Mouse (Mus musculus) ES-CJ7 (cell line): ENCODE data around the gene Cd244a.

Experiments used
- DNase-seq: peaks from one replicate; pipeline ENCODE4 v3.0.0; 2011; ENCODE audit warnings: low read depth, low spot score

Cd244a gene

GRCm38 (mm10) chr1:171577168-171577567, 18.2 kb downstream of the Cd244a start:
- DNase-seq = no peak

- DNase-seq = no peak
Measured at GRCm38 (mm10) chr1:171584584-171584983, 25.6 kb downstream of the Cd244a start.

DNA sequence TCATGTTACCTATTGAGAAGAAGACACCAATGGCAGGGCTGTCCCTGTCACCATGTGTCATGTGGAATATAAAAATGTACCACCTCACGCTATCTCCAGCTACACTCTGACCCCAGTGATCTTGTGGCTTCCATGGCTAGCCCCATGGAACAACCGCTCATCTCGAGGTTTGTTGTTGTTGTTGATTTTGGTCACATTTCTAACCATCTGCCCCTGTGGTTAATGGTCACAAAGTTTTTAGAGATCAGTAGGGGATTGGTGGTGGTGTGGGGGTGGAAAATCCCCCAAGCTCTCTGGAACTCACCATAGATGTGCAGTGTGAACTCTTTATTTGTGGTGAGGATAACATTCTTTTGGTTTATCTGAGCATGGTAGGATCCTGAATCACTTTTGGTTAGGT, 45.7 kb downstream of the Cd244a start:
- DNase-seq = no peak

GRCm38 (mm10) chr1:171606656-171607055, 47.7 kb downstream of the Cd244a start:
- DNase-seq = no peak

- DNase-seq = no peak
Measured at GRCm38 (mm10) chr1:171607176-171607575, 48.2 kb downstream of the Cd244a start, which contains the start of gene Ly9. TSS of gene Ly9 (minus strand) at chr1:171607410.

DNA sequence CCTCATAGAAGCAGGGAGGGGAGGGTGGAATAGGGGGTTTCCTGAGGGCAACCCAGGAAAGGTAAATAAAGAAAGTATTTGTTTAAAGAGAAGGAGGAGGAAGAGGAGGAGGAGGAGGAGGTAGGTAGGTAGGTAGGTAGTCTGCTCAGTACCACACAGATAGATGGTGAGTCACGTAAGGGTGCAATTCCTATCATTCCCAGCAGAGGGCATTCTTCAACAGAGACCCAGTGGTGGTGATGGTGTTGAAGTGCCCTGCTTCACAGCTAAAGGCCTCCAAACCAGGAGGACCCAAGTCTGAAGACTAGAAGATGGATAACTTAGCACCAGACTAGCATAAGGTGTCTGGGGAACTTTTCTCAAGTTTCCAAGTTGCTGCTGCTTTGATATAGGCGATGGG, 51.0 kb downstream of the Cd244a start:
- DNase-seq = peak; percentile 67

- peak; percentile 56 for DNase-seq
Measured at GRCm38 (mm10) chr1:171610781-171611180, 51.8 kb downstream of the Cd244a start.

- peak; percentile 30 for DNase-seq
Measured at GRCm38 (mm10) chr1:171613962-171614361, 55.0 kb downstream of the Cd244a start.

DNA sequence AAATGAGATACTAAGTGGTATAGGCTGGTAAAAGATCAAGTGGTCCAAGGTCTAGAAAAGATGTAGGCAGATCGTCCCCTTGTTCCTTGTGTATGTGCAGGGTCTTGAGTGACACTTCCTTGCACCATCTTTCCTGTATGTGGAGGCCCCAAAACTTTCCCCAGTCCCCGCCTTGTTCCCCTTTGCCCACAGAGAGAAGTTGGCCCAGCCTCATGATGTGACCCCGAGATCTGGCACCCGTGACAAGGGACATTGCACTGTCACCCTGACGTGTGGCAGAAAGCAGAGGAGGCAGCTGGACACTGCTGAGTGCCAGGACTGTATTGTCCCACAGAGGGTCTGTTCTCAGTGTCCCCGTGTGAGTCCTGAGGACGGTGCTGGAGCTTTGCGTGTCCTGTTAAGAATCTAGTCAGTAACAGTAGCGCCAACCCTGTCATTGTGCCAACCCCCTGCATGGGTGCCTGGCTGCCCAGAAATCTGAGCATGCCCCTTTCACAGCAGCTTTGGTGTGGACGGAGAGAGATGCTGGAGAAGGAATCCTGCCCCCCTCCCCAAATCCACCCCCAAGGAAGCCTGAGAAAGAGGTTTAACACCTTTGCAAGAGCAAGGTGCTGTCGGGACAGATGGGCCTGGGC, 58.0 kb downstream of the Cd244a start:
- DNase-seq = no peak

DNA sequence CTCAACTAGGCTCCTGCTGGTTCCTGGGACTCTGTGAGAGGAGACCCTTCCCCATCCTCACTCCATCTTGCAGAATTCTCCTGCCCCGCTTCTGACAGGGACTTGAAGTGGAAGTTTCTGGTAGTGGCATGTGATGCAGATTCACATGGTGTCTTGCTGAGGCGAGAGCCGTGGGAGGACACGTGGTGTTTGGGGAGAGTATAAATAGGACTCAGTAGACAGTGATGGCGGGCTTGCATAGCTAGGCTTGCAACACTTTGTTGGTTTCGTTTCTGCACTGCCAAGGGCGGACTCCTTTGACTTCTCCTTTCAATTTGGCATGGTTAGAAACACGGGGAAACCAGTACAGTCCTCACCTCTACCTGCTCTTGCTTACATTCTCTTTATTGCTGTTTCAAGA, 60.0 kb downstream of the Cd244a start:
- no peak for DNase-seq

GRCm38 (mm10) chr1:171619645-171620044, 60.7 kb downstream of the Cd244a start:
- DNase-seq = no peak

DNA sequence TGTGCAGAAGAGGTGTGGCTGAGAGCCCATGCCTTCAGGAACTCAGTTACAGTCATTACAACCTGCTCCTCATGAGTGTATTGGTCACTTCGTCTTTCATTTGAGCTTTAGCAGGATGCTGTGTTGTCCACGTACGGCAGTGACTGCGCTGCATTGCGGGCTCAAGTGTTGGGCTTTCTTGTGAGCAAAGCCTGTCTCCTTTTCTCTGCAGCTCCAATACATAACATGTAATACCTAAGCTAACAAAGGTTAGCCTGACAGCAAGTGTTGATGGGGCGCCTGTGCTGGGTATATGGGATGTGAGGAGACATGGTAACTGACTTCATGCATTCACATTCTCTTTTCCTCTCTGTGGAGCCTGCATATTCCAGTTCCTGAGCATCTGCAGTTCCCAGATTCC, 61.1 kb downstream of the Cd244a start:
- no peak for DNase-seq

DNA sequence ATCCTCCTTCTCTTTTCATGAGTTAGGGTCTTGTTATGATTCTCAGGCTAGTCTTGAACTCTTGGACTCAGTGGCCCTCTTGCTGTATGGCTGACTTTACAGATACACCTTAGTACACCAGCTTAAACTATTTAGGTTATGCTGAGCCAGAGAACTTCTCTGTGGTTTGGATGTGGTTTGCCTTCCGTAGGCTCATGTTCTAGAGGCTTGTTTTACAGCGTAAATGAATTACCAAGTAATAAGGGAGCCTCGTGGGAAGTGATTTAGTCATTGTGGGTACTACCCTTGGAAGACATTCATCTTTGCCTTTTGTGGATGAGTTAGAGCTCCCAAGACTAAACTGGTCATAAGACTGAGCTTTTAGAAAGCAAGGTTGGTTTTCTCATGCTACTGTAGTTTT, 68.8 kb downstream of the Cd244a start:
- no peak for DNase-seq

DNA sequence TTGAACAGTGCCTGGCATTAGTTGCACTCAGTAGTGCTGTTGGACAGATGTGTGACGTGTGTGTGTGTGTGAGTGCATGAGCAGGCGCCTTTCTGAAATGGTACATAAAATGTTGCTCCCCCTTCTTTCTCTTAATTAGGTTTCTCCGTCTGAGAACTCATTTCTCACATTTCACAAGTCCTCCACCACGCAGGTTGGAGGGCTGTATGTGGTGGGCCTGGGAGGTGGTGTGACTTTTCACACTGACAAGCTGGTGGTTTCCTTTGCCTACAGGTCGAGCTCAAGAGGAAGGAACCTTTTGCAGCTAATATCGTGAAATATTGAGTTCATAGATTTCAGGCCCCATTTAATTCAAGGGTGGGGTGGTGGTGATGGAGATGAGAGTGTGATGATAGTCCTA, 70.2 kb downstream of the Cd244a start:
- DNase-seq = no peak

DNA sequence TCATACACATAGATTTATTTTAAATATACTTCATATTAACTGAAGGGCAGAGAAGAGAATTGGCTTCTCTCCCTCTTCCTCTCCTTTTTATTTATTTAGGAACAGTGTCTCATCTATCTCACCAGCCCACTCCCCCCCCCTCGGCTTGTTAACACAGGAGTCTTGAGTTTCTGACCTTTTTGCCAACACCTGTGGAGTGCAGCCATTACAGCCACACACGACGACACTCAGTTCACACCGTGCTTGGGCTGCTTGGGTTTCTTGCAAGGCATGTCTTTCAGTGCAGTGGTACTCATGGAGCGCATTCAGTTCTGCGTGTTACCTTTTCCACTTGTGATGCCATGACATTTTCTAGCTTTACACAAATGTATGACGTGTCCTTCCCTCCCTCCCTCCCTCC, 71.0 kb downstream of the Cd244a start:
- DNase-seq = no peak

DNA sequence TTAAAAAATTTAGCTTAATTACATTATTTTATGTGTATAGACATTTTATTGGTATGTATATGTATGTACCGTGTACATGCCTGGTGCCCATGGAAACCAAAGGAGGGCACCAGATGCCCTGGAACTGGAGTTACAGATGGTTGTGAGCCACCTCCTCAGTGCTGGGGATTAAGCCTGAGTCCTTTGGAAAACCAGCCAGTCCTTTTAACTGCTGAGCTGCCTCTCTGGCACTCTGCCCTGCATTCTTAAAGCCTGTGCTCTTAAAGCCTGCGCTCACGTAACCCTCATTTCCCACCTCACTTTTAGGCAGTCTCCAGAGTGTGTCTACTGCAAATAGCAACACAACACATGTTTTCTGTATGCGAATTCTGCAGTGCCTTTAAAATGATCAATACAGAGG, 71.9 kb downstream of the Cd244a start:
- DNase-seq = no peak

DNA sequence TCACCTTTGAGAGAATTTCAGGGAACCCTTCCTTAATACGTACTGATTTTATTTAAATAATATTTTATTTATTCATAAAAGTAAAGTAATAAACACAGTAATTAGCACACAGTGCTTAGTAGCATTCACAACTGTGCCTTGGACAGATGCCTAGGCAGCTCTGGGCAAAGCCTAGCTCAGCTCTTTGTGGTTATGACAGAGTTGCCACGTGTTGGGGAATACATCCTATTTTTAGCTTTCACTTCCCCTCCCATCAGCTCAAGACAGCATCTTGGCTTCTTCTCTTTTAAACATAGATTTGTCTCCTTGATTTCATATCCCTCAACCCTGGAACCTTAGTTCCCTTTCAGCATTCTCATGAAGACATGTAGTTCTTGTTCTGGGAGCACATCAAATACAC, 72.5 kb downstream of the Cd244a start:
- DNase-seq = no peak

- no peak for DNase-seq
Measured at GRCm38 (mm10) chr1:171635696-171636095, 76.7 kb downstream of the Cd244a start.

GRCm38 (mm10) chr1:171637101-171637500, 78.1 kb downstream of the Cd244a start:
- no peak for DNase-seq

GRCm38 (mm10) chr1:171638686-171639085, 79.7 kb downstream of the Cd244a start:
- DNase-seq = no peak

DNA sequence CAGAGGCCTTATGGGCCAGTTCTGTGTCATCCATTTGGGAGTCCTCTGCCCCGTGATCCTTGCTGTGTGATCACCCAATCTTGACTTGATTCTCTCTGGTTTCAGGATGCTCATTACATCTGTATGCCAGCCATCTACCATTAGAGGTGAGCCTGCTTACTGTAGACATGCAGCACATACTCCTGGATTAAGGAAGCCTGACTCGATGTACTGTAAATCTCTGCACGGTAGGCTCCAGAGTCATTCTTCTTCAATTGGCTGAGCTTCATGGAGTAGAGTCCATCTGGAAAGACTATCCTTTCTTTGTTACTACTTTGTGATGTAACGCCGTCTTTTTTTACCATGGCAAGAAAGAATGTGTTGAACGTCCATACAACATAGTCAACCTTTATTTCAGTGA, 81.8 kb downstream of the Cd244a start:
- DNase-seq = no peak

DNA sequence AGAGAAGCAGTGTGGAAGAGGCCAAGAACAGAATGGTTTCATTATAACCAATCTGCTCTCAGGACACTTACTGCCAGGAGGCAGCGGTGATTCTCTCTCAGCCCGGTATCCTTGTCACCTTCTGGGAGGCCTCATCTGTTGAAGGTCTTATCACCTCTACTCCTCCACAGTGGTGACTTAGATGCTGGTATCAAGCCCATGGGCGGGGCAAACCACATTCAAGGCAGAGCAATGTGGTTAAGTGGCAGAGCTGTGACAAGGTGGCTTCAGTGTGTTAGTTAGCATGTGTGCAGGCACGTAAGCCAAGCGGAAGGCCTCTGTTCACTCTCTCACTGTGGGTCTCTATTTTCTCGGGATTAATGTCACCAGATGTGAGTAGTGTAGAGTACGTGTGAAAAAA, 84.6 kb downstream of the Cd244a start:
- no peak for DNase-seq

- DNase-seq = no peak
Measured at GRCm38 (mm10) chr1:171646429-171646940, 87.5 kb downstream of the Cd244a start.

DNA sequence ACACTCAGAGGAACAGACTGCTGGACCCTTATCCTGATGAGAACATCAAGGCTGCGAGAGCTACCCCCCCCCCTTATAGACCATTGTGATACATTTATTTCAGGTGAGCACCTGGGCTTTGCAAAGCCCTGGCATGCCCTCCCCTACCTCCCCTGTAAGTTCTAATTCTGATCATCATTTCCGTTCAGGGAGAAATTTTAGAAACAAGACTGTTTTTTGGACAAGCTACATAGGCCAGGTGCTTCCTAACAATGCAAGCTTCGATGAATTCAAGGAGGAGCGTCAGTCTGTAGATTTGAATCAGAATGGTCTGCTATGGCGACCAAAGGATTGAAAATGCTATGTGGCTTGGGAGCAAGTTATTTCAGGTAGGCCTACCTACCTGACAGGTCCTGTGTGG, 88.7 kb downstream of the Cd244a start:
- no peak for DNase-seq
